Mouse (Mus musculus) cerebellum, postnatal 4 days (tissue): ENCODE data around the gene Gm20683.

Experiments used
- DNase-seq, 2 experiments: peaks; one replicate each; pipeline ENCODE4 v3.0.0; 2022; ENCODE audit warnings: low spot score in 2 of 2, mixed read lengths in 1 of 2

Gene Gm20683

DNA sequence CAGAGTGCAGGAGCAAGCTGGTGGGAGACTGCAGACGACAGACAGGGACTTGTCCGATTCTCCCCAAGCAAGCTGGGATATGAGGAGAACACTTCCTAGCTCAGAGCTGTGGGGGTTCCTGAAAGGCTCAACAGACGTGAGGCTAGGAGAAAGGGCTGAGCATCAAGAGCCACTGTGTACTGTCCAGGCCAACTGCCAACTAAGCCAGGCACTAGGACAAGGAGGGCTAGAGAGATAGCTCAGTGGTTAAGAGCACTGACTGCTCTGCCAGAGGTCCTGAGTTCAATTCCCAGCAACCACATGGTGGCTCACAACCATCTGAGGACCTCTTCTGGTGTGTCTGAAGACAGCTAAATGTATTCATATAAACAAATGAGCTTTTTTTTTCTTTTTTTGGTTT, 946 bp upstream of the Gm20683 start:
- DNase-seq: no peak

DNA sequence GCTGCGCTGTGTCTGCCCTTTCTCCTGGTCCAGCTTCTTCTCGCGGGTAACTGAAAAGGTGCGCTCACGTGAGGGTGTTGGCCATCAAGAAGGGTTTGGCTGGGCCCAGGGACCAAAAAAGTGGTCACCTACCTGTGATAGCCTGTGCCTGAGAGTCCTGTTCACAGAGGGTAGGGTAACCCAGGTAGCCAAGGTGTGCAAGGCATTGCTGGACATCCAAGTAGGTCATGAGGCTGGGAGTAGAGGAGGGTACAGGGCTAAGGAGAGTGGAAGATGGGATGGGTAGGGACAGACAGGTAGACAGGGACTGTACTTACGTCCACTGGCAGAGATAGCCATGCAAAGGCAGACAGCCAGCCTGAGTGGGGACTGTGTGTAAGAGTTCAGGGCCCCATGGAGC, 1.0 kb downstream of the Gm20683 start:
- no peak for DNase-seq

DNA sequence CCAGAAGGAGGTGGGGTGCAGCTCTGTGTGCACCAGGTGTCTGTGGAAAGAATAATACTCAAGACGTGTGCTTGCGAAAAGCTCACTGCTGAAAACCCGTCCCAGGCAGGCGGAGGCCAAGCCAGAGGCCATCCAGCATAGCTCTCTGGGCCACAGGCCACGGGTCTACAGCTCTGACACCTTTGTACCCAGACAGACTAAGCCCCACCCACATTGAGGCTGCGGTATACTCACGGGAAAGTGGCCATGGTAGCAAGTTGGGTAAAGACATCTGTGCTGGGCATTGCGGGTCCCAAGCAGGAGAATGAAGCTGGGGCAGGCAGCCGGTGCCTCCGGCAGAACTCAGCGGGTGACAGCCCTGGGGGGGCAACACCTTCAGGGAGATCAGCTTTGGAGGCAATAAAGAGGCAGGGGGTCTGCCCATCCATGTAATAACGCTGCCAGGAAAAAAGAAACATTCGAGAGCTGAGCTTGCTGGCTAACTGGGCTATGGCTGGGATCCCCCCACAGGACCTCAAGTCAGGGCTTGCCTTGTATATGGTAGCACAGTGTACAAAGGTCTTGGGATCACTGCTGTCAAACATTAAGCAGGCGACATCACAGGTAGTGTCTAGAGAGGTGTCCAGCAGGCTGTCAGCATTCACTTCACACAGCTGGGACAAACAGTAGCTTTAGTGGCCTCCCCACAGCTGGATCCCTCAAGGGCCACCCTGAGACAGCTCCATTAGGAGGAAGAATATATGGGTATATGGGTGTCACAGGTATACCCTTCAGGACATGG, 1.9 kb downstream of the Gm20683 start:
- DNase-seq: no peak

DNA sequence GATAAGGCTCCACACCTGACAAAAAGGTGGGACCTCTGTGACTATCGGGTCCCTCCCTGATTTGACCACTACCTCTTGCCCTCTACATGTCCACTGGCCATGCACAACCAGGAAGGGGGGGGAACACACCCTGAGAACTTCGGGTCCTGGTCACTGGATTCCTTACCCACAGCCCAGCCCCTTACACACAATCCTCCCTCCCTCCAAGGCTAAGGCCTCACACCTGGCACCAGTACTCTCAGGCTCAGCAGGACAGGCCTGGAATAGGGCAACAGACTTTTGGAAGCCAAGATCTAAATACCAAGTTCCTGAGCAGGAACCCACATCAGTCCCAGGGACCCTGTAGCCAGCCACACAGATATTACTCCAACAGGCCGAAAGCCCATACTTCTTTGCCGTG, 2.7 kb downstream of the Gm20683 start:
- no peak for DNase-seq

DNA sequence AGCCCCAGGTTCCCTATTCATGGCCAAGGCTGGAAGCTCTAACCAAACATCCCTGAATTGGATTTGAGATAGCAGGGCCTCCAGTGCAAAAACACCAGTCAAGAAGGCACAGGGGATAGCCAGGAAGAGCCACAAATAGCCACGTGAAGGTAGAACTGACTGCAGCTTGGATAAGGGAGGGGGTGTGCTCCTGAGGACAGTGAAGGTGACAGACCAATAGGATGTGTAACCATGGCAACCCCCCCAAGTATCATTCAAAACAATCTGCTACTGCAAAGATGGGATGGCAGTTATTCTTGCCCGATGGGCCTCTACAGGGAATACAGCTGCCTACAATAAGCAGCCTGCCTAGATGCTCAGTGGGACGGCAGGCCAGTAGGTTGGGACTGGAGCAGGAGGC, 4.0 kb downstream of the Gm20683 start:
- no peak for DNase-seq

DNA sequence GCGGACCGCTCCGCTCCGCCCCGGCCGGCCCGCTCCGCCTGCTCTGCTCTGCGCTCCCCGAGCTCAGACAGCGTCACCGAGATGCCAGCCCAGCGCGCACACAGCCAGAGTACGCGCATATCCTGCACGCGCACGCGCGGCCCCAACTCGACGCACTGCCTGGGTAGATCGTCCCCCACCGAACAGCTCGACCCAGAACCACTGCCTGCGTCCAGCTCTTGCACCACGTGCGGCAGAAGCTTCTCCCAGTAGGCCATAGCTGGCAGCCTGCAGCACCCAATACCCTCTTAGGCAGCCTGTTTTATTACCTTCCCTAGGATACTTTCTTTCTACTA, 4.5 kb downstream of the Gm20683 start, which contains the start of gene Rhbdl1:
TSS of gene Rhbdl1 (minus strand) at position 220 of the 335 bp plus-strand sequence.
- DNase-seq: peak; percentile 68 to 77

DNA sequence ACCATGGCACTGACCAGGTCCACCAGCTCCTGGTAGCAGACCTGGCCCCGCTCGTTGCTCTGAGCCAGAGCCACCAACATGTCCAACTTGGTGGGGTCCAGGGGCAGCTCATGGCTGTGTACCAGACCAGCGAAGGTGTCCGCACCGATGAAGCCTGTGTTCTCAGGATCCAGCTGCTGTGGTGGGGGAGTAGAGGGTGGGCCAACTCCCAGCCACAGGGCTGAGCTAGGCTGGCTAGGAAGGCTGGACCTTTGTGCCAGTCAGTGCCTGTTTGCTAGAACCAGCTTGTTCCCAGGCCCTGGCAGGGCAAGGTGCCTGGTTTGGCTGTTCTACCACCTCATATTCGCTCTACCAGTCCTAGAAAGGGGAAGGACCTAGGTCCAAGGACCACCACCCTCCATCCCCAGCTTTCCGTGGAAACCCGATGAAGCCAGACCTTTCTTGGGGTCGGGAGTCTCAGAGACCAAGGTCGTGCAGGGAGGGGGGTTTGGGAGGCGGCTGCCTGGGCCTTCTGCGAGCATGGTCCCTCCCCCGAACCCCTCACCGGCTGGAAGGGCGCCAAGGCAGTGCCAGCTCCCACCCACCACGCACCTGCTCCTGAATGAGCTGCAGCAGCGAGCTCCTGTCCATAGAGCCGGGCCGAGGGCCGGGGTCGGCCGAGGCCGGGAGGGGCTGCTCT, 5.0 kb downstream of the Gm20683 start:
- DNase-seq: peak in 1 of 2 experiments; percentile 26

DNA sequence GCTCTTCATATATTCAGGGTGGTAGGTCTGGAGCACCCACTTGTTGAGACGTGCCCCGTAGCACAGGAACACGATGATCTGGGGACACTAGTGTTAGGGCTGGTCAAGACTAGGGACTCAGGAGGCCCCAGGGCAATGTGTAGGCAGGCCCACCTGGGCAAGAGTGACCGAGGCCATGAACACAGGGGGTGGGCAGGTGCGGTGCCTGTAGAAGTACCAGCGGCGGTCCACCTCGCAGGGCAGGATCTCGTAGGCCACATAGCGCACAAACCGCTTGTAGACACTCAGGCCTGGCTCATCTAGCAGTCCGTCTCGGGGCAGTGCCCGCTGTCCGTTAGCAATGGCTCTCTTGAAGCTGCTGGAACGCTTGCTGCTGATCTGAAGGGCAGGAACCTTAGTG, 5.7 kb downstream of the Gm20683 start:
- no peak for DNase-seq

DNA sequence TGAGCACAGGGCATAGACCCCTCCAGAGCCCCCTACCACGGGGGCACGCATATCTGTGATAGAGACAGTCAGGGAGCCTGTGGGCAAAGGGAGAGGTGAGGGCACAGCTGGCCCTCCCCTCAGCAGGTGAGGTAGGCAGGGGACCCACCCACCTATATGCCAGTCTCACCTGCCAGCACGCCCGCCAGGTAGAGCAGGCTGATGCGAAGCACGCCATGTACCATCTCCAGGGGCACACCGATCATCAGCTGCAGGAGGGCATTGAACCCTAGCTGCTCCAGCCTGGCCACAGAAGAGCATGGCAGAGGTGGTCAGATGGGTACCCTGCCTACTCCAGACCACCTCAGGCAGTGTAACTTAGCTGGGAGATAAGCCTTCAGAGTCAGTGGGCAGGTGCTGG, 6.3 kb downstream of the Gm20683 start:
- DNase-seq: no peak

DNA sequence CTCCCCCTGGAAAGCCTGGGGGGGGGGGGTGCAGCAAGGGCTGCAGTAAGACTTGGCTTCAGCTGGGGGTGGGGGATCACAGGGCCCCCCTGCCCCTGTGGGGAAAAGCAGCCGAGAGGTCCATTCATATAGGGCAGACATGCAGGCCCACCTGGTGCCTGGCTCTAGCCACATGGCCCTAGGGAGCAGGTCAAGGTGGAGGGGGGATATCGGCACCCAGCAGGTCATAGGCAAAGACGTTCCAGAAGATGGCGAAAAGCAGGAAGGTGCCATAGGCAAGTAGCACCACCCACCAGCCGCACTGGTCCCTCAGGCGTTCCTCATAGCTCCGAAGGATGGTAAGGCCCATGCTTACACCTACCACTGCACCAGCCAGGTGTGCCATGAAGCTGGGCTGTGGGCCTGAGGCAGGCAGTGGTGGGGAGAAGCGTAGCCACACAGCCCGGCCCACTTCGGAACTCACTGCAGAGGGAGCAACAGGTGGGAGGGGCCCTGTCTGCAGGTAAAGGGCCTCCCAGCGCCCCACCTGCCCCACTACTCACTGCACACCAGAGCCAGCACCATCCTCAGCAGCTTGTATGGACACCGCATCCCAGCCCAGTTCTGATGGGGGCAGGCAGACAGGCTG, 6.9 kb downstream of the Gm20683 start:
- DNase-seq: no peak

DNA sequence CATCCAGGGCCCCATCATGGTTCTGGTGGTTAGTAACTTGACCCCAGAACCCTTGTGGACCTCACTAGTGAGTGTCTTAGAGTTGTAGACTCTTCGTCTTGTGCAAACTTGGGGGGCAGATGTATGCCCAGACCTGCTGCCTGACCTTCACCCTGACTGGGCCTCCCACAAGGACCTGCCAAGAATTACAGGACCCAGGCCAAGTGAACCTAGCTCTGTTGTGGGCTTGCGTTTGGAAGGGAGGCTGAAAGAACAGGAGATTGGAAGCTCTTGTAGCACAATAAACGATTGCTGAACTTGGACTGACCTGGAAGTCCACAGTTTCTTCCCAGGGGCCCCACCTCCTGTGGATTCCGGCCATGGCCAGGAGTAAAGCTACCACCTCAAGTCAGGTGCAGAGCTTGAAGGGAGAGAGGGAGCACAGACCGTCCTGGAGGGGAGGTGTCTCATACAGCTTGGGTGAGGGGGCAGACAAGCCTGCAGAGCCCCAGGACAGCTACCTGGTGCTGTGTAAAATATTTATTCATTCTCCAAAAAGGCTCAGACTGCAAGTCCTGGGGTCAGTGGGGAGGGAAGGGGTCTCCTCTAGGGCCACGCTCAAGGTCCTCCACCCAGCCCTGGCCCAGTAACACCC, 7.5 kb downstream of the Gm20683 start:
- no peak for DNase-seq

DNA sequence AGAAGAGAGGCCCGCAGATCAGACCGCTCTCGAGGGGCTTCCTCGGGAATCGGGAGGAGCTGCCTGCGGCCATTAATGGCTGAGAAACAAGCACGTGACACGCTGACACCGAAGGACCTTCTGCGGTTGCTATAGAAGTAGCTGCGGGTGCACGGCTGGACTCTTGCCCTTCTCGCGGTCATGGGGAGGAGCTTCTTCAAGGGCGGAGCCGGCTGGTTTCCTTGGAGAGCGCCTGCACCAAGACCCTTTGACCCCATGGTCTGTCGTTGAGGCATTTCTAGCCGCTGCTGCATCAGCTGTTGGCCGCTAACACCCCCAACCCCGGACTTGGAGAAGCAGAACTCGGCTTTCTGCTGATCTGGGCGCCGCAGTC, 8.3 kb downstream of the Gm20683 start, which contains the start of gene Stub1:
TSS of gene Stub1 (minus strand) at position 114 of the 373 bp plus-strand sequence.
- DNase-seq: peak; percentile 57 to 81

DNA sequence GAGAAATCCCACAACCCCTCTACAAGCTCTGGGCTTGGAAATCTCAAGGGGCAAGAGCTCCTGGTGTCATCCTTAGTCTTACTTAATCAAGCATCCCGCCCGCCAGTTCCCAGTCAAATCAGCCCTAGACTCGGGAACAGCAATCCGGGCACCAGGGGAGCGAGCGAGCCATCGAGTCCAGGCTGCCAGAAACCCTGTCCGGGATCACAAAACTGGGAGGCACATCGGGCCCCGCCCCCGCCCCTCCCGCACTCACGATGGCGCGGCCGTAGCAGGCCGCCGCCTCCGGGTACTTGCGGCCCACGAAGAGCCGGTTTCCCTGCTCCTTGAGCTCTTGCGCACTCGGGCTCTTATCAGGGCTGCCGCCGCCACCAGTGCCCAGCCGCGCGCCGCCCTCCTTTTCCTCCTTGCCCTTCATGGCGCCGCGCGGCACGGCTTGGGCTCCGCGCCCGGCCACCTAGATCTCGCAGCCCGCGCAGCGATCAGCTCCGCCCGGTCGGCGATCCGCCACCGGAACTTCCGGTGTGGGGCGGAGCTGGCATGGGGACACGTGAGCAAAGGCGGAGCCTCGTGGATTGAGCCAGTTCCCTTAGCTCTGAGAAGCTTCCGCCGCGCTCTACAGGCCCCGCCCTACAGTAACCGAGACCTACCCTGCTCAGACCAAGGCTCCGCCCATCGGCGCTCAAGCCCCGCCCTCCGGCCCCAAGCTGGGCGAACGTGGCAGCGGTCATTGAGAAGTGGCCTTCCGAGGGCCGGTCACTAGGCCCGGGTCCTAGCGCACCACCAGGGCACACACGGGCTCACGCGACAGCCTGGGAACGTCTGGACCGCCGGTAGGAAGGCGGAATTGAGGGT, 8.9 kb downstream of the Gm20683 start:
- peak; percentile 94 to 99 for DNase-seq

DNA sequence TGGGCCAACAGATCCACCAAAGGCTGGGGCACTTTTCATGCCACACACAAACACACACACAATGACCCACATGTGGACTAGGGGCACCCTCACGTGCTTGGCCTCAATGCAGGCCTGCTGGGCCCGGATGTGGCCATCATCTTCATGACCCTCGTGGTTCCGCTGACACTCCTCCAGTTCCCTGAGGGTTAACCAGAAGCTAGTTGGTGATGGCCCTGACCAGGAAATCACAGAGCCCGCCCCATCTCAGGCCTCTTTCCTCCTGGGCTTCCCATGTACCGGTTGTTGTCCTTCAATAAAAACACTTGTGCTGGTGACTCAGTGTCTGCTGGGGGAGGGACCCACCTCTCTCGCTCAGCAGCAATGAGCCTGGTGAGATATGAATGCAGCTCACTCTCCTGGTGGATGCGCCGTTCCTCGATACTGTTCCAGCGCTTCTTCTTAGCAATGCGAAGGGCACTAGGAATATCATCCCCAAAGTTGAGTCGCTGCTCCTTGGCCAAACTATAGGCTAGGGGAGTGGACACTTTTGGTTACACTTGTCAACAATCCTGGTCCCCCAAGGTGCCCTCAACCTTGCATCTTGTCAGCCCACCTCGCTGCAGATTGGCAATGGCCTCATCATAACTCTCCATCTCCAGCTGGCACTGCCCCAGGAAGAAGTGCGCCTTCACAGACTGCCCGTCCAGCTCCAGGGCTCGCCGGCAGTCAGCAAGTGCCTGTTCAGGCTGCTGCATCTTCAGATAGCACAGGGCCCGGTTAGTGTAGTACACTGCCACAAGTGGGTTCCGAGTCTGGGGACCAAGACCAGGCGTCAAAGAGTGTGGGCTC, 9.9 kb downstream of the Gm20683 start:
- peak in 1 of 2 experiments; percentile 43 for DNase-seq

DNA sequence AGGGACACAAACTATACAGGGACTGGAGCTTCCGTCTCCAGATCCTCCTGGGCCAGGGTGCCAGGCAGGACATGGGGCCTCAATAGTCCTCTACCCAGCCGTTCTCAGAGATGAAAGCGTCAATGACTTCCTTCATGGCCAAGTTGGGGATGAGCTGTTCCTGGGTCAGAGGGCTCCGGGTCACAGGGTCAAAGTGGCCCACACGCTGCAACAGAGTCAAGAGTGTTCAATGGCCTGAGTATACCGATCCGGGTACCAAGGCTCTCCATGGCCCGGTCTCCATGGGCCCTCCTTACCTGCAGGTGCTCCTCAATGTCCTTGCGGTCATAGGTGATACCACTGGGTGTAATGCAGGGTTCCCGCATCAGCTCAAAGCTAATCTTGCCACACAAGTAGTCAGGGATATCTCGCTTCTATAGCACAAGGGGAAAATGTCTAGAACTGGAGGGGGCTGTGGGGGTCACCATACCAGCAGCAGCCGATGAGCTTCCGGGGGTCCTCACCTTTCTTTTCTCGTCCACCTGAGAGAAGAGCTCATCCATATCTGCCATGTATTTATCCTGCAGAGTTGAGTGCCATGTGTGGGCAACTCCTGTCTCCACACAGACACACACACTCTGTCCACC, 10.6 kb downstream of the Gm20683 start:
- DNase-seq: no peak

DNA sequence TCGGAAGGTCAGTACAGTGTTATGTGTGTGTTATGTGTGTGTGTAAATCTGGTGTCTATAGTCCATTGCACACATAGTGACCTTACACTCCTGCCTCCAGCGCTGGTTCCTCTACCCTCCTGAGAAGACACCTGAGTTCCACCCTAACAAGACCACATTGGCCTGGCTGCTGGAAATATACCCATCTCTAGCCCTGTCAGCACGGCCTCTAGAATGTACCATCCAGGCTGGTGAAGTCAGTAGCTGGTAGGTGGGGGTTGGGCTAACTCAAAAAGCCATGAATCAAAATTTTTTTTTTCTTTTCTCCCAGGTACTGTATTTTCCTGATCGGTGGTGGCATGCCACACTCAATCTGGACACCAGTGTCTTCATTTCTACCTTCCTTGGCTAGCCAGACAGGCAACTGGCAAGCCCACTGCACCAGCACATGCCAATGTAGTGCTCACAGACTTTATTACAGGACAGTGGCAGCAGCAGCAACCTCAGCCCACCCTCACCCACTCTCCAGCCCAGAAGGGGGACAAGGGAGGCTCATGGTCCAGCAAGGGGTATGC, 11.3 kb downstream of the Gm20683 start:
- no peak for DNase-seq

DNA sequence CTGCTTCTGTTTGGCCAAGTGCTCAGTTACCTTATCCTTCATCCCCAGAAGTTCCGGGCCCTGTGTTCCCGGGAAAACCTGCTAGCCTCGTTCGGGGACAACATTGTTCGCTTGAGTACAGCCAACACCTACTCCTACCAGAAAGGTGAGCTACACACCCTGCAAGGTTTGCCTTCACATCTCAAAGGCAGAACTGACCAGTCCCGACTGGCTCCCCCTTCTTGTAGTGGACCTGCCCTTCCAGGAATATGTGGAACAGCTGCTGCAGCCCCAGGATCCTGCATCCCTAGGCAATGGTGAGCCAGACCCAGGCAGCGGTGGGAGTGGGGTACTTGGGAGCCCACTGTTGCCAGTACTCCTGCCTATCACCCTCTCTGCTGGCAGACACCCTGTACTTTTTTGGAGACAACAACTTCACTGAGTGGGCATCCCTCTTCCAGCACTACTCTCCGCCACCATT, 12.0 kb downstream of the Gm20683 start:
- DNase-seq: no peak

DNA sequence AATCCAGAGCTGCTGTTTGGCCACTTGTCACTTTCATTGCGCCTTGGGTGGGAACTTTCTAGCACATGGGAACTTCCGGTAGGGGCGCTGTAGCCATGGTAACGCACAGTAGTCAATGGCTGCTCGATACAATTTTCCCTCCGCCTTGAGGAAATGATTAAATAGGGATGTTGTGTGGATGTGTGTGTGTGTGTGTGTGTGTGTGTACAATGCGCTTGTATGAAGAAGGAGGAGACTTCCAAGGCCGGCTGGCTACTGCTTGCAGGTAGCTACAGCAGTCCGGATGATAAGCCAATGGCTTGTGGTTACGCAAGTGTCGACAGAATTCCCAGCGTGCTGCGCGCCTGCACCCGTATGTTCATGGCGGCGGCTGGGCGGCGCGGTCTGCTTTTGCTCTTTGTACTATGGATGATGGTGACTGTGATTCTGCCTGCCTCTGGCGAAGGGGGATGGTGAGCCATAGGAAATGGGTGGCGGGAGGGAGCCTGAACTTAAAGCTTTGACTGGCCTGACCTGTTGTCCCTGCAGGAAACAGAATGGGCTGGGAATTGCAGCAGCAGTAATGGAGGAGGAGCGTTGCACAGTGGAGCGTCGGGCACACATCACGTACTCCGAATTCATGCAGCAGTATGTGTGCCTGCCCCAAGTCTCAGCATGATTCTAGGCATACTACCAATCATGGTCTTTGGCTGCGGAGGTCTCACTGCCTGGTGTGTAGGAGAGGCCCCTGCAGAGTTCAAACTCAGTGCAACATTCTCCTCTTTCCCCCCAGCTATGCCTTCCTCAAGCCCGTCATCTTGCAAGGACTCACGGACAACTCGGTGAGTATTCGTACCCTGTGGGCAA, 12.6 kb downstream of the Gm20683 start, which contains the start of gene Jmjd8:
TSS of gene Jmjd8 (plus strand) at position 156 of the 846 bp plus-strand sequence.
- peak; percentile 68 to 77 for DNase-seq

DNA sequence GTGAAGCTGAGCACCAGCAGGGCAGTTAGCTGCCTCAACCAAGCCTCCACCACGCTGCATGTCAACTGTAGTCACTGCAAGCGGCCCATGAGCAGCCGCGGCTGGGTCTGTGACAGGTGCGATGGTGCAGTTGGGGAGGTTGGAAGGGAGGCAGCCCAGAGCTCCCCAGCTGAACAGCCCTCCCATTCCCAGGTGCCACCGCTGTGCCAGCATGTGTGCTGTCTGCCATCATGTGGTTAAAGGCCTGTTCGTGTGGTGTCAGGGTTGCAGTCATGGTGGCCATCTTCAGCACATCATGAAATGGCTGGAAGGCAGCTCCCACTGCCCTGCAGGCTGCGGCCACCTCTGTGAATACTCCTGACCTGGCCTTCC, 13.4 kb downstream of the Gm20683 start:
- DNase-seq: no peak
